Mouse (Mus musculus): ENCODE measurements around the gene Selenoo. TPM values are rescaled to one million over a fixed set of nuclear protein-coding genes. Genes with fewer than 3 reads are reported as not detected.

Selenoo gene
- polyA plus RNA-seq, 1 experiment from 2014 or later = 14.3 TPM

DNA sequence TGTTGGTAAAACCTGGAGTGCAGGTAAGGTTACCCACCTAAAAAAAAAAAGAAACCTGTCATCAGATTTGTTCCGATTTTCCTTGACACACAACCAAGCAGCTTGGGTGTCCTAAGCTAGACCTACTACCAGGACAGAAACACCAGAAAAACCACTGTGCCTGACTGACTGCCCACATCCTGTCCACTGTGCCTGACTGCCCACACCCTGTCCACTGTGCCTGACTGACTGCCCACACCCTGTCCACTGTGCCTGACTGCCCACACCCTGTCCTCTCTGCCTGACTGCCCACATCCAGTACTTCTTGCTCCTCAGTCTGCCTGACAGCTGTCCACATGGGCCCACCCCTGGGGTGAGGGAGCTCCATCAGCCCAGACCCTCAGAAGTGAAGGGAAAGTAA, 18.1 kb downstream of the Selenoo start:
- H3K9me3 ChIP-seq (ENCODE audit: control insufficient read depth, low read length) = no peaks in the 10 kb centered on the region
- no peaks in the 10 kb centered on the region for H3K27me3 ChIP-seq (ENCODE audit: control insufficient read depth, insufficient read depth, low read length)
- no peaks in the 10 kb centered on the region for H3K4me1 ChIP-seq (replicated peaks; ENCODE audit: control insufficient read depth, insufficient read depth)
- DNase-seq (ENCODE audit: low spot score) (no peak), ATAC-seq (ENCODE audit: low FRiP score, low TSS enrichment) (no peak)
- H3K27ac ChIP-seq (replicated peaks) = no peak overlapping the region
- TF ChIP-seq CTCF (IDR thresholded peaks at IDR 0.05; ENCODE audit: low read depth) (no peak), EP300 (optimal IDR thresholded peaks at IDR 0.05) (no peak)
- no peak overlapping the region for H3K4me3 ChIP-seq (ENCODE audit: low read depth, low read length)
- no peak overlapping the region for H3K9ac ChIP-seq (ENCODE audit: low read length)
- peaks cover 27% of the 10 kb centered on the region for H3K36me3 ChIP-seq (ENCODE audit: control insufficient read depth, insufficient read depth, low read length)
- no peak overlapping the region for H3K4me2 ChIP-seq (replicated peaks; ENCODE audit: low read depth)
- 91% methylated on average over 1 of the region's 1 CpGs for WGBS

DNA sequence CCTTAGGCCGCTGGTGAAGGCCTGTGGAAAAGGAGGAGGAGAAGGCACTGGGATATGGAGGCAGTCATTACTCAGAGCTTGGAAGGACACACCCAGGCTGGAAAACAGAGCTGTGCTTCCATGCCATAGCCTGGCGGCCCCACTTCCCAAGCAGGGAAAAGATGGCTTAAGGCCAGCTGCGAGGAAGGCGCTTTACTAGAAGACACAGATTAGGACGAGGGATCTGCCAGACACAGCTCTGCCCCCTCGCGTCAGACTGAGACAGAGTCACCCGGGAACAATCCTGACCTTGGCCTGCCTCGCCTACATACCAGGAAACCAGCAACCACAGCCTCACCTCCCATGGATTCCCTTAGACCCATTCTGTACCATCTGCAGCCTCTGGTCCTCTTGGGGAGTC, 21.3 kb downstream of the Selenoo start:
- H3K9me3 ChIP-seq (ENCODE audit: control insufficient read depth, low read length) = no peaks in the 10 kb centered on the region

DNA sequence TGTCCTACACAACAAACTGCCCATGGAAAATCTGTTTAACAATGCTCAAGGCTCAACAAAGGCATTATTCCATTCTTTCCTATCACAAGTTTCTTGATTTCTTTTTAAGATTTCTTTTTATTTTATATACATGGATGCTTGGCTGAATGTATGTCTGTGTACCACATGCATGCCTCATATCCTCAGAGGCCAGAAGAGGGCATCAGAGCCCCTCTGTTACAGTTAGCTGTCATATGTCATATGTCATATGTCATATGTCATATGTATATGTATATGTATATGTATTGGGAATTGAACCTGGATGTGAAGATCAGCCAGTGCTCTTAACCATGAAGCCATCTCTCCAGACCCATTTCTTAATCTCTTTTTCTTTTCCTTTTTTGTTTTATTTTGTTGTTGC, 29.1 kb downstream of the Selenoo start:
- 0 out of 2 replicates have a peak, but pooled peaks cover 2% of the 10 kb centered on the region for H3K4me1 ChIP-seq (replicated peaks; ENCODE audit: control insufficient read depth, insufficient read depth)
- H3K9ac ChIP-seq (ENCODE audit: low read length) = no peak overlapping the region
- no peaks in the 10 kb centered on the region for H3K9me3 ChIP-seq (ENCODE audit: control insufficient read depth, low read length)
- H3K4me3 ChIP-seq (ENCODE audit: low read depth, low read length) = no peak overlapping the region
- ATAC-seq (ENCODE audit: low FRiP score, low TSS enrichment) (no peak), DNase-seq (ENCODE audit: low spot score) (no peak)
- peaks cover 5% of the 10 kb centered on the region; the same call in 1 of the 2 replicates for H3K36me3 ChIP-seq (ENCODE audit: control insufficient read depth, insufficient read depth, low read length)
- H3K4me2 ChIP-seq (replicated peaks; ENCODE audit: low read depth) = no peak overlapping the region
- H3K27ac ChIP-seq (replicated peaks) = no peak overlapping the region
- no peaks in the 10 kb centered on the region for H3K27me3 ChIP-seq (ENCODE audit: control insufficient read depth, insufficient read depth, low read length)
- TF ChIP-seq CTCF (IDR thresholded peaks at IDR 0.05; ENCODE audit: low read depth) (peak; percentile 62), EP300 (optimal IDR thresholded peaks at IDR 0.05) (no peak)

More for the DNA sequence above, 21.3 kb downstream of the Selenoo start:
- 77% methylated on average over 9 of the region's 9 CpGs for WGBS
- H3K27me3 ChIP-seq (ENCODE audit: control insufficient read depth, insufficient read depth, low read length) = no peaks in the 10 kb centered on the region
- H3K4me3 ChIP-seq (ENCODE audit: low read depth, low read length) = no peak overlapping the region
- H3K4me2 ChIP-seq (replicated peaks; ENCODE audit: low read depth) = no peak overlapping the region
- TF ChIP-seq CTCF (IDR thresholded peaks at IDR 0.05; ENCODE audit: low read depth) = peak; percentile 39
- TF ChIP-seq EP300 (optimal IDR thresholded peaks at IDR 0.05) = no peak
- ATAC-seq (ENCODE audit: low FRiP score, low TSS enrichment) (0 out of 2 replicates have a peak, but pooled peaks have one; percentile 39), DNase-seq (ENCODE audit: low spot score) (peak; percentile 41)
- no peaks in the 10 kb centered on the region for H3K4me1 ChIP-seq (replicated peaks; ENCODE audit: control insufficient read depth, insufficient read depth)
- H3K27ac ChIP-seq (replicated peaks) = no peak overlapping the region
- no peak overlapping the region for H3K9ac ChIP-seq (ENCODE audit: low read length)
- H3K36me3 ChIP-seq (ENCODE audit: control insufficient read depth, insufficient read depth, low read length) = peaks cover 23% of the 10 kb centered on the region

DNA sequence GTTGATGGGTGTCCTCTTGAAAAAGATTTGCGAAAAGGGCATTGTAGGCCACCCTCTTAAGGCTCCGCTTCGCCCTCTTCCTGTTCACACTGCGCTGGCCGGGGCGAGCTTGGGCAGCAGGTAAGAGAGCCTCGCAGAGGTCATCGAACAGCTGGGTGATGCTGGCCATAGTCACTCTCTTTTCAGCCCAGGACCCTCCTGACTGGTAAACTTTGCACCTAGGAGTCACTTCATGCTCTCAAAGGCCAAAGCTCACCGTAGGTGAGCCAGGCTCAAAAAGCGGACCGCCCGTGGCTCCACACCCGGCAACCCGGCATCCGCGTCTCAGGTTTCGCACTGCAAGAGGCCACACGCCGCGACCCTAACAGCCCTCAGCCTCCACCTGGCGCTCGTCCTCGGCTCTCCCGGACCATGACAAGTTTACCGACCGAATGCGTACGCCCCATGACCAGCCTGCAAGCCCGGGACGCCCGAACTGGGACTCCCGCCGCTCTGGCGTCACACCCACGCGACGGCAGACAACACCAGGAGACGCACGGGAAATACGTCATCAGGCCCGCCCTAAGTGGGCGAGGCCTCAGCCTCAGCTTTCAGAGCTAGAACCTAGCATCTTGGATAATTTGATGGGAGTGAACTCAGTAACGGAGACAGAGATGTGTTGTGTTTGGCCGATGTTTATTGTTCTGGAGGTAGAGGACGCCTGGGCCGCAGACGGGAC, 33.9 kb downstream of the Selenoo start, which contains the start of gene Tubgcp6:
Tubgcp6 (minus strand) TSS at position 464 of the 718 bp plus-strand sequence.
- 0% methylated on average over 47 of the region's 47 CpGs for WGBS

DNA sequence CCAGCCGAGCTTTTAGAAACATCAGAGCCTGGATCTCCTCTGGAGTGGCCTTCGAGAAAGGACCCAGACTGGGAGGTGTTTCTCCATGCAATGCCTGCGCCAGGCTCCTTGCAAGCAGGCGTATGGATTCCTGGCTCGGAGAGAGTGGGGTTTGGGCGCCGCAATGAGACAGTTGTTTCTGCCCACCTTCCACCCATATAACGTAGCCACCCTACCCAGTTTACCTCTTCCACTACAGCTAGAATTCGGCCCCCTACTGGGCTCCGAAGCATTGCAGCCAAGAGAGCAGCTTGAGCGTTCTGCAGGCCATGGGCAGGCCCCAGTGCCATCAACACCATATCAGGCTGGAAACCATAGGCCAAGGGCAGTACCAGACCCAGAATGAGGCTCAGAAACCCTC, 34.7 kb downstream of the Selenoo start:
- Histone ChIP-seq H3K9me3 (ENCODE audit: control insufficient read depth, low read length) (no peaks in the 10 kb centered on the region), H3K27me3 (ENCODE audit: control insufficient read depth, insufficient read depth, low read length) (no peaks in the 10 kb centered on the region), H3K4me3 (ENCODE audit: low read depth, low read length) (peak overlapping the region; percentile 90), H3K36me3 (ENCODE audit: control insufficient read depth, insufficient read depth, low read length) (no peaks in the 10 kb centered on the region; the same call in 1 of the 2 replicates), H3K4me2 (replicated peaks; ENCODE audit: low read depth) (peak overlapping the region; percentile 94), H3K4me1 (replicated peaks; ENCODE audit: control insufficient read depth, insufficient read depth) (peaks cover 9% of the 10 kb centered on the region; the same call in 1 of the 2 replicates), H3K27ac (replicated peaks) (peak overlapping the region; percentile 71), H3K9ac (ENCODE audit: low read length) (peak overlapping the region; percentile 84)
- WGBS = 31% methylated on average over 11 of the region's 11 CpGs
- TF ChIP-seq CTCF (IDR thresholded peaks at IDR 0.05; ENCODE audit: low read depth) (peak; percentile 57), EP300 (optimal IDR thresholded peaks at IDR 0.05) (no peak)
- ATAC-seq (ENCODE audit: low FRiP score, low TSS enrichment) (no peak), DNase-seq (ENCODE audit: low spot score) (peak; percentile 52)

More for the DNA sequence above, 33.9 kb downstream of the Selenoo start, which contains the start of gene Tubgcp6:
- Histone ChIP-seq H3K9ac (ENCODE audit: low read length) (peak within 1 kb of the TSS; percentile 84), H3K9me3 (ENCODE audit: control insufficient read depth, low read length) (no peaks in the 10 kb centered on the region), H3K4me1 (replicated peaks; ENCODE audit: control insufficient read depth, insufficient read depth) (peaks cover 8% of the 10 kb centered on the region; the same call in 1 of the 2 replicates), H3K27ac (replicated peaks) (peak within 1 kb of the TSS; percentile 71), H3K4me3 (ENCODE audit: low read depth, low read length) (peak within 1 kb of the TSS; percentile 90), H3K36me3 (ENCODE audit: control insufficient read depth, insufficient read depth, low read length) (no peaks in the 10 kb centered on the region; the same call in 1 of the 2 replicates), H3K27me3 (ENCODE audit: control insufficient read depth, insufficient read depth, low read length) (no peaks in the 10 kb centered on the region), H3K4me2 (replicated peaks; ENCODE audit: low read depth) (peak within 1 kb of the TSS; percentile 94)
- DNase-seq (ENCODE audit: low spot score) = peak; percentile 96
- TF ChIP-seq EP300 (optimal IDR thresholded peaks at IDR 0.05) (no peak), CTCF (IDR thresholded peaks at IDR 0.05; ENCODE audit: low read depth) (no peak)
- peak; percentile 87 for ATAC-seq (ENCODE audit: low FRiP score, low TSS enrichment)

DNA sequence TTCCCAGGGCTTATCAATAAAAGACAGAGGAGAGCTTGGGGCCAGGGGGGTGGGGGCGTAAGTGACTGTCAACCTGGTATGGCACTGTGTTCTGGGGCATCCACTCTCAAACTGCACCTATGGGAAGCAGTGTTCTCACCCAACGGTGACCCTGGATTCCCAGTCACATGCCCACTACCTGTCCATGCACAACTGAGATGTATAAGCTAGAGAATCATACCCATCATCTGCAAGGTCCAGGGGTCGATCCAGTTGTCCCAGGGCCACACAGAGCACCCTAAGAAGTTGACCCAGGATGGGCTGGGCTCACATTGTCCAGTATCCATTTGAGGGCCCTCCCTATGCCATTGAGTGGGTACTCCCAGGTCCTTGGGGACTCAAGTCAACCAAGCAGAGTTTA, 35.4 kb downstream of the Selenoo start:
- no peak overlapping the region for H3K4me3 ChIP-seq (ENCODE audit: low read depth, low read length)
- DNase-seq (ENCODE audit: low spot score) (no peak), ATAC-seq (ENCODE audit: low FRiP score, low TSS enrichment) (no peak)
- H3K9ac ChIP-seq (ENCODE audit: low read length) = no peak overlapping the region
- no peaks in the 10 kb centered on the region for H3K27me3 ChIP-seq (ENCODE audit: control insufficient read depth, insufficient read depth, low read length)
- H3K36me3 ChIP-seq (ENCODE audit: control insufficient read depth, insufficient read depth, low read length) = no peaks in the 10 kb centered on the region; the same call in 1 of the 2 replicates
- H3K9me3 ChIP-seq (ENCODE audit: control insufficient read depth, low read length) = no peaks in the 10 kb centered on the region
- TF ChIP-seq CTCF (IDR thresholded peaks at IDR 0.05; ENCODE audit: low read depth) (no peak), EP300 (optimal IDR thresholded peaks at IDR 0.05) (no peak)
- 92% methylated on average over 3 of the region's 3 CpGs for WGBS
- H3K4me1 ChIP-seq (replicated peaks; ENCODE audit: control insufficient read depth, insufficient read depth) = peaks cover 11% of the 10 kb centered on the region; the same call in 1 of the 2 replicates
- H3K4me2 ChIP-seq (replicated peaks; ENCODE audit: low read depth) = no peak overlapping the region
- no peak overlapping the region for H3K27ac ChIP-seq (replicated peaks)

Measured in stomach, postnatal 0 days (tissue).